Comparison of ENCODE assay signal across 21 mouse cellular contexts in the genomic region with DNA sequence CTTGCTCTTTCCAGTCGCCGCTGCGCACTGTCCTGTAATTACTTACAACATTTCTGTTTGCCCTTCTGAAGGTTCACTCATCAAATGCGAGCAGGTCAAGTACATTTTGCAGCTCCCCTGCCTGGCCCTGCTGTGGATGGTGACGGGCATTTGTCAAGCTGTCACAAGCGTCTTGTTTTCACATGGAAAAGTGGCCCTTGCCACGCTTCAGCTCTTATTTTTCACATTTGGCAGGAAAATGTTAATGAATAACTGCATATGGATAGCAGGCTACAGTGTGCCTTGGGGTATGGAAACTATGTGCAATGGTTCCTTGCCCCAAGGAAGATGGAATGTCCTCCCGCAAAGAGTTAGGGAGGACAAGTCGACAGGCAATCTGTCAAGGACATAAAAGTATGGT.
DNase-seq lines count a peak whose midpoint lies in the region; ATAC-seq and TF ChIP-seq lines count a peak whose summit lies in the region.
"Had no signal": no experiment of that assay in that cellular context is flagged by ENCODE, and none has a peak within 500 bp of the region (broad histone marks: within the 10 kb centered on the region; RNA-seq: fewer than 3 reads in every experiment).

No protein-coding gene starts in this region.

- no peak for TF ChIP-seq CTCF in Patski (IDR thresholded peaks at IDR 0.05)
- TF ChIP-seq CTCF in brain, embryonic 14.5 days (IDR thresholded peaks at IDR 0.05; ENCODE audit: borderline replicate concordance, extremely low read depth, insufficient read depth, insufficient read length): no peak
- no peak for TF ChIP-seq CTCF in forebrain, postnatal 0 days (IDR thresholded peaks at IDR 0.05; ENCODE audit: low read depth)

- POLR2A ChIA-PET in Patski (lab: Charles Lee): no interaction called here

- no peaks in the 10 kb centered on the region for H3K36me3 ChIP-seq in forebrain, postnatal 0 days (ENCODE audit: insufficient read depth)
- H3K36me3 ChIP-seq: embryonic facial prominence, embryonic 15.5 days; limb, embryonic 15.5 days had no signal

- peak; percentile 73 for DNase-seq in Patski (ENCODE audit: low read depth, low spot score)
- DNase-seq in brain, embryonic 14.5 days (ENCODE audit: low read depth): peak; percentile 25
- DNase-seq in kidney, adult 8-10 months: peak; percentile 32 to 64
- peak; percentile 24 for DNase-seq in kidney, postnatal 10 days
- DNase-seq in forebrain, postnatal 0 days: no peak
- DNase-seq in gastrocnemius, adult 8-10 months (ENCODE audit: low spot score in 2 of 2): no peak
- DNase-seq: adrenal gland, postnatal 10 days; cerebellum, adult 9-11 months; left cerebral cortex, postnatal 4 days; lung, postnatal 4 days; retina, postnatal 1 day; right cerebral cortex, postnatal 4 days; thymus, postnatal 25 days had no signal

- H3K27ac ChIP-seq in forebrain, postnatal 0 days (ENCODE audit: low read depth, low read length): no peak overlapping the region
- H3K27ac ChIP-seq: embryonic facial prominence, embryonic 15.5 days; hindbrain, embryonic 14.5 days; limb, embryonic 15.5 days had no signal

- H3K4me2 ChIP-seq in forebrain, postnatal 0 days (ENCODE audit: low read depth): no peak overlapping the region
- H3K4me2 ChIP-seq: embryonic facial prominence, embryonic 15.5 days; hindbrain, embryonic 14.5 days; limb, embryonic 15.5 days; midbrain, embryonic 11.5 days had no signal

- ATAC-seq in Patski: peak; percentile 79
- no peak for ATAC-seq in forebrain, postnatal 0 days
- ATAC-seq in megakaryocyte, adult 5-6 weeks (ENCODE audit: poor library complexity, severe bottlenecking): no peak
- no peak for ATAC-seq in megakaryocyte-erythroid progenitor cell, adult 5-6 weeks (replicated peaks; ENCODE audit: low FRiP score, low TSS enrichment, poor library complexity, severe bottlenecking)
- ATAC-seq: activated CD4-positive, CD25-positive, alpha-beta regulatory T cell, adult 4 months; forebrain, embryonic 16.5 days had no signal

- CTCF ChIA-PET in Patski (lab: Charles Lee): interaction anchor here (1.2 kb wide), 1 partner anchor 26 kb away, joined by 3 read pairs; no protein-coding TSS in a partner anchor

- H3K4me1 ChIP-seq in forebrain, postnatal 0 days (ENCODE audit: insufficient read depth): no peaks in the 10 kb centered on the region
- H3K4me1 ChIP-seq: limb, embryonic 15.5 days had no signal

- no peaks in the 10 kb centered on the region for H3K27me3 ChIP-seq in Patski
- no peaks in the 10 kb centered on the region for H3K27me3 ChIP-seq in forebrain, postnatal 0 days (ENCODE audit: insufficient read depth, low read length)
- H3K27me3 ChIP-seq: embryonic facial prominence, embryonic 15.5 days; limb, embryonic 15.5 days had no signal

- no peak for TF ChIP-seq POLR2A in brain, embryonic 14.5 days (IDR thresholded peaks at IDR 0.05; ENCODE audit: borderline replicate concordance, extremely low read depth, insufficient read depth, insufficient read length, poor library complexity, severe bottlenecking)

- H3K4me3 ChIP-seq in forebrain, postnatal 0 days (ENCODE audit: low read depth, low read length): no peak overlapping the region
- H3K4me3 ChIP-seq: embryonic facial prominence, embryonic 15.5 days; limb, embryonic 15.5 days had no signal

- in situ Hi-C loops in Patski (cut with MboI; ENCODE audit: low pct_unique_long_range_greater_than_20kb): no loop called here

- H3K9ac ChIP-seq in forebrain, postnatal 0 days: no peak overlapping the region
- H3K9ac ChIP-seq: embryonic facial prominence, embryonic 15.5 days; hindbrain, embryonic 14.5 days; limb, embryonic 15.5 days had no signal

- 81% methylated on average over 9 of the region's 9 CpGs for WGBS in forebrain, postnatal 0 days

- no peaks in the 10 kb centered on the region for H3K9me3 ChIP-seq in forebrain, postnatal 0 days (ENCODE audit: low read length)
- H3K9me3 ChIP-seq: embryonic facial prominence, embryonic 15.5 days; limb, embryonic 15.5 days had no signal

Comparison
In these comparisons a context has a peak if more than half of its experiments do, and no peak if none do; other contexts are left out.
1. DNase-seq: peak in Patski (single experiment), brain, embryonic 14.5 days (single experiment), kidney, adult 8-10 months (2 of 2) and kidney, postnatal 10 days (single experiment); none in forebrain, postnatal 0 days (single experiment) and gastrocnemius, adult 8-10 months (0 of 2).